Mouse (Mus musculus): ENCODE measurements around the gene Trappc2. TPM values are rescaled to one million over a fixed set of nuclear protein-coding genes. Genes with fewer than 3 reads are reported as not detected.

Gene Trappc2
- polyA plus RNA-seq (2014; fragmentation: Illumina TruSeq; extraction: RNeasy Lipid Tissue Mini Kit (QIAGEN cat#74804); ENCODE audit: low read depth, low replicate concordance), result 118 TPM

DNA sequence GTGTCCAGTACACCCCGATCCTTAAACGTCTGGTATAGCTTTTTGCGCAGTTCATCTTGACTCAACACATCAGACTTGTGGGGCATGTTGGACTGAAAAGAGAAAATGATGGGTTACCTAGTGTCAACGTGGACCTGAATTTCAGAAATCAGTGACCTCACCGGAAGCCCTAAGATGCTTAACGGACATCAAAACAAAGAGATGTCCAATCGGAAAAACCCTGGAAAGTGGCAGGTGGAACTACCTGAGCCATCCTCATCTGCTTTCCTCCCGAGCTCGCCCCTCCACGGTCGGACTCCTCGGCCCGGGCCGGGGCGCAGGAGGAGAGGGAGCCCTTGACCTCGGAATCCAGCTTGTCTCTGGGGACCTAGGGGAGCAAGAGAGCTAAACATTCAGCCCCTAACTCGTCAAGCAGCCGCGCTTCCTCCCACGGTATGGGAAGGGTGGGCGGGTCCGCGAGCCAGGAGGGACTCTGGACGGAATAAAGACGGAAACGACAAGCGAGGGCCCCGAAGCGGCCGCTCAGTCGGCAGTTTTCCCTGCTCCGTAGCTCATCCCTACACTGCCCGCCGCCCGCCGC, at the start of gene Trappc2:
Trappc2 (plus strand) TSS at position 539 of the 580 bp plus-strand sequence.

DNA sequence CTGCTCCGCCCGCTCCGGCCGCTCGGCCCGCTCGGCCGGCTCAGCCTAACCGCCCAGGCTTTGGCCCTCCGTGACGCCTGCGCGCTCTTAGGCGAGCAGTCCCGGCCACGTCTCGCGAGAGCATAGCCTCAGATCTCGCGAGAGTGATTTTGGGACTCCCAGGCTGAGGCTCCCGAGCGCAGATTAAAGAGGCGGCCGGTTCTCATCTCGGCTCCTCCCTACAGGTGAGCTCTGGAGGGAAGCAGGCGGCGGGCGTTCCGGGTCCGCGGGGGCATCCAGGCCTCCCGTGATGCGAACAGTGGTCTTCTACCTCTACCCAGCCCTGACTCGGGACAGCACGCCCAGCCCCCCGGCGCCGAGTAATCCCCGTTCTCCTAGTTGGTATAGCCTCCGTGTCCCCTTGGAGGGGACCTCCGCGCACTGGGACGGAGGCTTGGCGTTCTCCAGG, 266 bp downstream of the Trappc2 start, which contains the start of gene Ofd1:
Ofd1 (minus strand) TSS at position 89 of the 448 bp plus-strand sequence.

DNA sequence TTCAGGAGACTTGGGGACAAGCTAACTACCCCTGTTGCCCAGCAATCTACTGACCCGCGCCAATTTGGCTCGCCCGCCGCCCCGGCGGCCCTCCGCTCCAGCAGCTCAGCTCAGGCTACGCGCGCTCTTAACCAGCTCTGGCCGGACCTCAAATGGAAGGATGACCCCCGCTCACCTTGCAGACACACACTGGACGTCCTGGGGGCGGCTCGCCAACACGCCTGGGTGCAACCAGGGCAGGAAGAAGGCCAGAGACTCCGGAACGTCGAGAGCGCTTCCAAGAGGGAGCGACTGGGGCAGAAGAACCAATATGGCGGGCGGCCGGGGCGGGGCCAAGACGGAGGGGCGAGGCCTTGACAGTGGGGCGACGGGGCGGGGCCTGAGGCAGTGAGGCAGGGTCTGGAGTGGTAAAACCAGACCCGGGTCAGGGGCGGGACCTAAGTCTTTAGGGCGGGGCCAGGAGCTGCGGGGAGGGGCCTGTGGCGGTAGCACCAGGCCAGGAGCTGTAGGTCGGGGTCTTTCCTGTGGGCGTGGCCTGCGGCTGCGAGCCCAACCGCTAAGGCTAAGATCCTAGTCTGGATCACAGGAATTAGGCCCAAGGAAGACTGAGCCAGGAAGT, 39.1 kb downstream of the Trappc2 start, which contains the start of gene Rab9:
Rab9 (minus strand) TSS at position 503 of the 619 bp plus-strand sequence.

Other genes with a start within 250 kb of the Trappc2 start
- 21.6 TPM for gene Gpm6b, start 201.7 kb upstream of the Trappc2 start, polyA plus RNA-seq (2014; fragmentation: Illumina TruSeq; extraction: RNeasy Lipid Tissue Mini Kit (QIAGEN cat#74804); ENCODE audit: low read depth, low replicate concordance)
- gene Ofd1, start 130 bp downstream of the Trappc2 start, polyA plus RNA-seq (2014; fragmentation: Illumina TruSeq; extraction: RNeasy Lipid Tissue Mini Kit (QIAGEN cat#74804); ENCODE audit: low read depth, low replicate concordance), result 17.4 TPM
- 169 TPM for gene Rab9, start 39.3 kb downstream of the Trappc2 start, polyA plus RNA-seq (2014; fragmentation: Illumina TruSeq; extraction: RNeasy Lipid Tissue Mini Kit (QIAGEN cat#74804); ENCODE audit: low read depth, low replicate concordance)
- 6.5 TPM for gene Tceanc, start 78.0 kb downstream of the Trappc2 start, polyA plus RNA-seq (2014; fragmentation: Illumina TruSeq; extraction: RNeasy Lipid Tissue Mini Kit (QIAGEN cat#74804); ENCODE audit: low read depth, low replicate concordance)
- 25.0 TPM for gene Egfl6, start 145.1 kb downstream of the Trappc2 start, polyA plus RNA-seq (2014; fragmentation: Illumina TruSeq; extraction: RNeasy Lipid Tissue Mini Kit (QIAGEN cat#74804); ENCODE audit: low read depth, low replicate concordance)

Measured in adrenal gland, adult 10 weeks (tissue).